Mouse (Mus musculus): ENCODE data around the gene Scoc. TPM values are rescaled to one million over a fixed set of nuclear protein-coding genes. Genes with fewer than 3 reads are reported as not detected.

Scoc gene
- polyA plus RNA-seq, 1 experiment = 298 TPM

GRCm38 (mm10) chr8:83423032-83423825, 35.0 kb downstream of the Scoc start:
- H3K27me3 ChIP-seq (ENCODE audit: control insufficient read depth, insufficient read depth, low read length) = no peaks in the 10 kb centered on the region
- no peak overlapping the region for H3K4me3 ChIP-seq (replicated peaks; ENCODE audit: insufficient read depth, low read depth, low read length)
- no peak for DNase-seq
- no peak overlapping the region for H3K27ac ChIP-seq (ENCODE audit: insufficient read depth, low read length)
- H3K4me1 ChIP-seq (ENCODE audit: control insufficient read depth, insufficient read depth, low read length) = no peaks in the 10 kb centered on the region
- TF ChIP-seq CTCF (IDR thresholded peaks at IDR 0.05; ENCODE audit: borderline replicate concordance, insufficient read depth, low read depth, low read length) (no peak), POLR2A (IDR thresholded peaks at IDR 0.05; ENCODE audit: borderline replicate concordance, insufficient read depth, low read length) (no peak)
- 56% methylated on average over 13 of the region's 13 CpGs for WGBS

GRCm38 (mm10) chr8:83421354-83421753, 36.8 kb downstream of the Scoc start:
- TF ChIP-seq CTCF (IDR thresholded peaks at IDR 0.05; ENCODE audit: borderline replicate concordance, insufficient read depth, low read depth, low read length) (no peak), POLR2A (IDR thresholded peaks at IDR 0.05; ENCODE audit: borderline replicate concordance, insufficient read depth, low read length) (no peak)
- H3K27me3 ChIP-seq (ENCODE audit: control insufficient read depth, insufficient read depth, low read length) = no peaks in the 10 kb centered on the region
- DNase-seq = no peak
- no peak overlapping the region for H3K27ac ChIP-seq (ENCODE audit: insufficient read depth, low read length)
- no peak overlapping the region for H3K4me3 ChIP-seq (replicated peaks; ENCODE audit: insufficient read depth, low read depth, low read length)
- H3K4me1 ChIP-seq (ENCODE audit: control insufficient read depth, insufficient read depth, low read length) = no peaks in the 10 kb centered on the region
- WGBS = 100% methylated on average over 1 of the region's 1 CpGs

GRCm38 (mm10) chr8:83418805-83419516, 39.2 kb downstream of the Scoc start:
- H3K27me3 ChIP-seq (ENCODE audit: control insufficient read depth, insufficient read depth, low read length) = no peaks in the 10 kb centered on the region
- no peak for DNase-seq
- no peak overlapping the region for H3K4me3 ChIP-seq (replicated peaks; ENCODE audit: insufficient read depth, low read depth, low read length)
- whole genome bisulfite sequencing = 91% methylated on average over 11 of the region's 11 CpGs
- TF ChIP-seq POLR2A (IDR thresholded peaks at IDR 0.05; ENCODE audit: borderline replicate concordance, insufficient read depth, low read length) (no peak), CTCF (IDR thresholded peaks at IDR 0.05; ENCODE audit: borderline replicate concordance, insufficient read depth, low read depth, low read length) (no peak)
- H3K27ac ChIP-seq (ENCODE audit: insufficient read depth, low read length) = no peak overlapping the region
- no peaks in the 10 kb centered on the region for H3K4me1 ChIP-seq (ENCODE audit: control insufficient read depth, insufficient read depth, low read length)

GRCm38 (mm10) chr8:83417970-83418369, 40.2 kb downstream of the Scoc start:
- no peaks in the 10 kb centered on the region for H3K27me3 ChIP-seq (ENCODE audit: control insufficient read depth, insufficient read depth, low read length)
- no peak overlapping the region for H3K4me3 ChIP-seq (replicated peaks; ENCODE audit: insufficient read depth, low read depth, low read length)
- no peak overlapping the region for H3K27ac ChIP-seq (ENCODE audit: insufficient read depth, low read length)
- H3K4me1 ChIP-seq (ENCODE audit: control insufficient read depth, insufficient read depth, low read length) = no peaks in the 10 kb centered on the region
- no peak for TF ChIP-seq CTCF (IDR thresholded peaks at IDR 0.05; ENCODE audit: borderline replicate concordance, insufficient read depth, low read depth, low read length)
- TF ChIP-seq POLR2A (IDR thresholded peaks at IDR 0.05; ENCODE audit: borderline replicate concordance, insufficient read depth, low read length) = no peak
- 78% methylated on average over 6 of the region's 6 CpGs for WGBS
- no peak for DNase-seq

DNA sequence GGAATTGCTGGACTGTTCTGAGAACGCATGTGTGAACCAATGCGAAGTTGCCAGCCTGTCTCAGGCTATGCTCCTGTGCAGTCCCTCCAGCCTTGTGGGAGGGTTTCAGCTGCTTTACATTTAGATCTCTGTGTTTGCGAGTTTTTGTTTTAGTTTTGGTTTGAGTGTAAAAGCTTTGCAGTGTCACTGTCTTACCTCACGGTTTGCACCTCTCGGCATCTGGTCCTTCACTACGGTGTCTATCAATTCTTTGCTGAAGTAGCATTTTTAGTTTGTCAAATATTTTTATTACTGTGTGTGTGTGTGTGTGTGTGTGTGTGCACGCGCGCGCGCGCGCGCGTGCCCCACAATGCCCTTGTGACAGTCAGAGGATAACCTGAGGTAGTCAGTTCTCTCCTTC, 41.3 kb downstream of the Scoc start:
- WGBS = 97% methylated on average over 15 of the region's 15 CpGs

DNA sequence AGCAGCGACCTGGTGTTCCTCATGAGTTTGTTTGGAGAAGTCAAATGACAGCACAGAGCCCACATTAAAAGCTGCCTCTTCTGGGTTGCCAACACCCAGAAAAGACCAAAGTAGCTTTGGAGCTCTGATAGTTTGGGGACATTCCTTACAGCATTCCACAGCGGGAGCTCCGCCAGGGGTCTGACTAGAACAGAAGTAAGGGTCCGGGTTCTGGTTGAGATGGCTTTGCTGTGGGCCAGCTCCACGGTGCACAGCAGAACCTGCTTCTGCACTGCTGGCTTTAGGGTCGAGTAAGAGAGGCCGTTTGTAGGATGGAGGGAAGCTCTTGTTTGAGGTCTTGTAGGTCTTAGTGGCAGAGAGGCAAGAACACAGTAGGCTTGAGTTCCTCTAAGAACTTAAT, 49.7 kb downstream of the Scoc start:
- WGBS = 81% methylated on average over 7 of the region's 7 CpGs
- no peaks in the 10 kb centered on the region for H3K4me1 ChIP-seq (ENCODE audit: control insufficient read depth, insufficient read depth, low read length)
- H3K27me3 ChIP-seq (ENCODE audit: control insufficient read depth, insufficient read depth, low read length) = no peaks in the 10 kb centered on the region
- no peak for DNase-seq
- H3K27ac ChIP-seq (ENCODE audit: insufficient read depth, low read length) = no peak overlapping the region
- H3K4me3 ChIP-seq (replicated peaks; ENCODE audit: insufficient read depth, low read depth, low read length) = no peak overlapping the region
- TF ChIP-seq CTCF (IDR thresholded peaks at IDR 0.05; ENCODE audit: borderline replicate concordance, insufficient read depth, low read depth, low read length) (no peak), POLR2A (IDR thresholded peaks at IDR 0.05; ENCODE audit: borderline replicate concordance, insufficient read depth, low read length) (no peak)

More for the DNA sequence above, 41.3 kb downstream of the Scoc start:
- no peaks in the 10 kb centered on the region for H3K4me1 ChIP-seq (ENCODE audit: control insufficient read depth, insufficient read depth, low read length)
- TF ChIP-seq CTCF (IDR thresholded peaks at IDR 0.05; ENCODE audit: borderline replicate concordance, insufficient read depth, low read depth, low read length) (no peak), POLR2A (IDR thresholded peaks at IDR 0.05; ENCODE audit: borderline replicate concordance, insufficient read depth, low read length) (no peak)
- no peak overlapping the region for H3K27ac ChIP-seq (ENCODE audit: insufficient read depth, low read length)
- H3K27me3 ChIP-seq (ENCODE audit: control insufficient read depth, insufficient read depth, low read length) = no peaks in the 10 kb centered on the region
- no peak for DNase-seq
- H3K4me3 ChIP-seq (replicated peaks; ENCODE audit: insufficient read depth, low read depth, low read length) = no peak overlapping the region

DNA sequence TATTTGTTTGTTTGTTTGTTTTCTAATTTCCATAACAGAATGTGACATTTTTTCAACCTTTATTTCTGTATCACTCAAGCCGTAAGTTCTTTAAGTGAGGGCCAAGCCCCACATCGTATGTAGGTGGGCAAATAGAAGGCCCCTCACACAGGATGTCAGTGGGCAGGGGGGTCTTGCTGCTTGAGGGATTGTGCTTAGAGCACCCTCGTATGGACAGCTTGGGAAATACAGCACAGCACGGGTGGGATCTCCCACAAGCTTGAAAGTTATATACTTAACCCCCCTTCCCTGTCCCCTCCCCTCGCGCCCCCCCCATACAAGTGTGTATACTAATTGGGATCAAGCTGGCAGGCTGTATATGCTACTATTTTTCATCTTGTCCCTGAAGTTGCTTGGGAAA, 51.4 kb downstream of the Scoc start:
- TF ChIP-seq CTCF (IDR thresholded peaks at IDR 0.05; ENCODE audit: borderline replicate concordance, insufficient read depth, low read depth, low read length) (peak; percentile 20; the same call in 1 of the 2 replicates), POLR2A (IDR thresholded peaks at IDR 0.05; ENCODE audit: borderline replicate concordance, insufficient read depth, low read length) (no peak)
- Histone ChIP-seq H3K27me3 (ENCODE audit: control insufficient read depth, insufficient read depth, low read length) (no peaks in the 10 kb centered on the region), H3K4me3 (replicated peaks; ENCODE audit: insufficient read depth, low read depth, low read length) (no peak overlapping the region), H3K27ac (ENCODE audit: insufficient read depth, low read length) (no peak overlapping the region), H3K4me1 (ENCODE audit: control insufficient read depth, insufficient read depth, low read length) (no peaks in the 10 kb centered on the region)
- 38% methylated on average over 6 of the region's 6 CpGs for WGBS
- no peak for DNase-seq

DNA sequence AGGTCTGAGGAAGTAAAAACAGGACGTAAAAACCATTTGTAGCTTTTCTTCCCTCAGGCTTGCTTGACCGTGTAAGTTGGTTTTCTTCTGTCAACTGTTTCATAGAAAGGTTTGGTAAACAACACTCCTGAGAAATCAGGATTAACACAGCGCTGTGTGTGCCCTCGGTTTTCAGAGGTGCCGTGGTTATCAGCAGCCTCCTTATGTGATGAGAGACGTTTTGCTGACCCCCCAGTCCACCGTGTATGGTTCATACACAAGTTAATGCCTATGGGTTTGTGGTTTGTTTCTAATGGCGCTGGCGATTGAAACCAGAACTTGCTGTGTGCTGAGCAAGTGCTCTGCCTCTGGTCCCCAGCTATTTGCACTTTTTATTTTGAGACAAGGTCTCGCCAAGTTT, 52.6 kb downstream of the Scoc start:
- H3K27me3 ChIP-seq (ENCODE audit: control insufficient read depth, insufficient read depth, low read length) = no peaks in the 10 kb centered on the region
- H3K4me3 ChIP-seq (replicated peaks; ENCODE audit: insufficient read depth, low read depth, low read length) = no peak overlapping the region
- H3K27ac ChIP-seq (ENCODE audit: insufficient read depth, low read length) = no peak overlapping the region
- DNase-seq = no peak
- WGBS = 91% methylated on average over 10 of the region's 10 CpGs
- no peaks in the 10 kb centered on the region for H3K4me1 ChIP-seq (ENCODE audit: control insufficient read depth, insufficient read depth, low read length)
- TF ChIP-seq POLR2A (IDR thresholded peaks at IDR 0.05; ENCODE audit: borderline replicate concordance, insufficient read depth, low read length) (no peak), CTCF (IDR thresholded peaks at IDR 0.05; ENCODE audit: borderline replicate concordance, insufficient read depth, low read depth, low read length) (no peak)

Data from cerebellum, adult 2 months (tissue).